Mouse (Mus musculus) heart, embryonic 15.5 days (tissue): ENCODE measurements around the gene Ehd3. TPM values are rescaled to one million over a fixed set of nuclear protein-coding genes. Genes with fewer than 3 reads are reported as not detected.
"Not testable (repeated sequence)": the region's sequence is repeated elsewhere in the genome, so short reads cannot be mapped to it uniquely, and the experiment has no call there.

Experiments used
- ATAC-seq: fragments of 200-750 bp; cut with Nextera tagmentation; replicated peaks from 2 replicates; pipeline ENCODE4 v1.8.0; 2017; ENCODE audit warnings: low read depth, moderate TSS enrichment; ENCODE audit not compliant: insufficient number of reproducible peaks, insufficient read depth, low FRiP score
- H3K27ac ChIP-seq: fragments of 300-500 bp; sonication (generic); 2 replicates; pipeline ENCODE4 v1.5.1; 2015; ENCODE audit warnings: mild to moderate bottlenecking, inconsistent platforms
- H3K27me3 ChIP-seq: fragments of 300-500 bp; sonication (generic); 2 replicates; pipeline ENCODE4 v1.6.1; 2015; ENCODE audit warnings: inconsistent platforms
- H3K36me3 ChIP-seq: fragments of 300-500 bp; sonication (generic); 2 replicates; pipeline ENCODE4 v1.6.1; 2015; ENCODE audit warnings: mild to moderate bottlenecking, inconsistent platforms
- H3K4me1 ChIP-seq: fragments of 300-500 bp; sonication (generic); replicated peaks from 2 replicates; pipeline ENCODE4 v1.6.1; 2015; ENCODE audit warnings: inconsistent platforms
- H3K4me2 ChIP-seq: fragments of 300-500 bp; sonication (generic); 2 replicates; pipeline ENCODE4 v1.6.1; 2015; ENCODE audit warnings: inconsistent platforms, mild to moderate bottlenecking, moderate library complexity
- H3K4me3 ChIP-seq: fragments of 300-500 bp; sonication (generic); 2 replicates; pipeline ENCODE4 v1.5.1; 2015; ENCODE audit warnings: mild to moderate bottlenecking, inconsistent platforms
- H3K9ac ChIP-seq: fragments of 300-500 bp; sonication (generic); 2 replicates; pipeline ENCODE4 v1.6.1; 2015; ENCODE audit warnings: mild to moderate bottlenecking, inconsistent platforms
- H3K9me3 ChIP-seq: fragments of 300-500 bp; sonication (generic); replicated peaks from 2 replicates; pipeline ENCODE4 v1.6.1; 2016; ENCODE audit warnings: inconsistent platforms
- WGBS: fragments of 180-500 bp; shearing (Covaris S2); methylation state at CpG from one replicate; pipeline ENCODE4 v1.1.7; 2015; ENCODE audit warnings: mixed read lengths; 5-methylcytosine and 5-hydroxymethylcytosine counted together
- polyA plus RNA-seq: library from polyadenylated mRNA; unstranded; fragments of >200 nt; fragmentation: Nextera tagmentation; extraction: Ambion mirVana; gene quantifications from 2 replicates; pipeline ENCODE4 v1.2.1, GENCODE M21; 2015

Ehd3 gene
- polyA plus RNA-seq, 1 experiment from 2014 or later = 2.6 TPM

DNA sequence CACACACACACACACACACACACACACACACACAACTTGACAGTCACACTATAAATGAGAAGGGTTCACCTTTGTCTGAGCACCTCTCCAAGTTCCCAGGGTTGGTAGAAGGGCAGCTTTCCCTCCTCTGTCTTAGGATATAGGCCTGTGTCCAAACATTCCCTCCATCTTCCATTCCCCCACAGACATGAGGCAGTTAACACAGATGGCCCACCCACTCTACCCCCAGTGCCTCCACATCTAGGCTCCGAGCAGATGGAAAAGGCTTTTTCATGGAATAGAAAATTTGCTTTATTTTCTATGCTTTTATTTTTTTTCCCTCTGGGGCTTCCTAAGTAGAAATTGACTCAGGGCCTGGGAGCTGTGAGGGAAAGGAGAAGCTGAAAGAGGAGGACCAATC is 26.6 kb downstream of the Ehd3 start:
- Histone ChIP-seq H3K4me1 (no peaks in the 10 kb centered on the region), H3K9ac (no peak overlapping the region), H3K4me2 (no peak overlapping the region), H3K27ac (no peak overlapping the region), H3K36me3 (no peaks in the 10 kb centered on the region), H3K9me3 (no peaks in the 10 kb centered on the region), H3K4me3 (no peak overlapping the region), H3K27me3 (no peaks in the 10 kb centered on the region)
- WGBS = 86% methylated on average over 1 of the region's 1 CpGs
- no peak for ATAC-seq

DNA sequence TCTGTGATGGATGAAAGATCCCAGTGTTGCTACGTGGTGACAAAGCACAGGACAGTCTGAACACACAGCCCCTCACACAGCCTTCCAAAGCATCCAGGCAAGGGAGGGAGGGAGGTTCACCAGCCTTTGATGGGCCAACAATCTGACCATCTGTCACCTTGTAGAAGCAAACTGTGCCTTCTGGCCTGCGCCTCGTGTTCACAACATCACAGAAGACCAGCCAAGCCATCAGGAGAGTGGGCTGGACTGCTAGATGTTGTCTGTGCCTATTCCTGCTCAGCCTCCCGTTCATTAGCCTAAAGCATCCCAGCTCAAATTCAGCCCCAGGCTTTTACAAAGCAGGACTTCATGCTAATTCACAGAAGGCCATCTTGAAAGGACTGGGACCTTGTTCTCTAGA is 27.5 kb downstream of the Ehd3 start:
- no peaks in the 10 kb centered on the region for H3K27me3 ChIP-seq
- 65% methylated on average over 4 of the region's 4 CpGs for WGBS
- H3K4me1 ChIP-seq = no peaks in the 10 kb centered on the region
- no peak overlapping the region for H3K4me3 ChIP-seq
- no peak overlapping the region for H3K4me2 ChIP-seq
- no peak overlapping the region for H3K27ac ChIP-seq
- no peak for ATAC-seq
- H3K36me3 ChIP-seq = no peaks in the 10 kb centered on the region
- H3K9ac ChIP-seq = no peak overlapping the region
- H3K9me3 ChIP-seq = no peaks in the 10 kb centered on the region

DNA sequence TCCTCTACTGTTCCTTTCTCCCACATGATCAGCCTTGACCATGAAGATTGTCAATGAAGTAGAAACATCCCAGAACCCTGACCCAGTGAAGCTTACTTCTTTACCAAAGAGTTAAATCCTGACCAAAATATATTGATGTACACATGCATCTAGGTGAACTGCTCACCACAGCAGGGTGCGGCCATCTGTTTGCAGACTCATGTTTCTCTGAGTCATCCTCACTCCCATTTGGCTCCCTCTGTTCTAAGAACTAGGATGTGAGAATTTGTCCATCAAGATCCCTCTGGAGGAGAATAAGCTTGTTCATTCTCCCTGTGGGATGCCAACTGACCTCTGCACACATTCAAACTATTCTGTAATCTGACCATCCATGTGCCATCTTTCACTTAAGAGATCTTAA is 29.0 kb downstream of the Ehd3 start:
- no peak for ATAC-seq
- Histone ChIP-seq H3K36me3 (no peaks in the 10 kb centered on the region), H3K4me1 (no peaks in the 10 kb centered on the region), H3K9me3 (no peaks in the 10 kb centered on the region), H3K9ac (no peak overlapping the region), H3K4me2 (no peak overlapping the region), H3K27ac (no peak overlapping the region), H3K4me3 (no peak overlapping the region), H3K27me3 (no peaks in the 10 kb centered on the region)
- WGBS = 83% methylated on average over 1 of the region's 1 CpGs

DNA sequence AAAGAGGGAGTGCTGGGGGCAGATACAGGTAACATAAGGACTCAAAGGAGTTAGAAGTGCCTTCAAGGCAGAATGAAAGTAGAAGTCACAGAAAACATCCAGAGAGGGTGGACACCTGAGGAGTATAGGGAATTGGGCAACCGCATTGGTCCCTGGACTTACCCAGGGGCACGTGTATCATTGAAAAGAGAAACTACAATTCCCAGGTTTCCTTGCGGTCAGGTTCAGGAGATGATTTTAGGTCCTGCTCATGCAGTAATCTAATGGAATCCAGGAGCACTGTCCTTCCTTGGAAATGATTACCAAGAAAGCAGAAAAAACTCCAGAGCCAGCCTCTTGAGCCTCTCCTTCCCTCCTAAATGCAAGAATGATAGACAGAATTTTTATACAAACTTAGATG is 29.5 kb downstream of the Ehd3 start:
- no peak overlapping the region for H3K27ac ChIP-seq
- no peak overlapping the region for H3K4me3 ChIP-seq
- 84% methylated on average over 3 of the region's 3 CpGs for WGBS
- no peaks in the 10 kb centered on the region for H3K27me3 ChIP-seq
- no peaks in the 10 kb centered on the region for H3K9me3 ChIP-seq
- no peaks in the 10 kb centered on the region for H3K4me1 ChIP-seq
- ATAC-seq = no peak
- H3K36me3 ChIP-seq = no peaks in the 10 kb centered on the region
- no peak overlapping the region for H3K9ac ChIP-seq
- no peak overlapping the region for H3K4me2 ChIP-seq

DNA sequence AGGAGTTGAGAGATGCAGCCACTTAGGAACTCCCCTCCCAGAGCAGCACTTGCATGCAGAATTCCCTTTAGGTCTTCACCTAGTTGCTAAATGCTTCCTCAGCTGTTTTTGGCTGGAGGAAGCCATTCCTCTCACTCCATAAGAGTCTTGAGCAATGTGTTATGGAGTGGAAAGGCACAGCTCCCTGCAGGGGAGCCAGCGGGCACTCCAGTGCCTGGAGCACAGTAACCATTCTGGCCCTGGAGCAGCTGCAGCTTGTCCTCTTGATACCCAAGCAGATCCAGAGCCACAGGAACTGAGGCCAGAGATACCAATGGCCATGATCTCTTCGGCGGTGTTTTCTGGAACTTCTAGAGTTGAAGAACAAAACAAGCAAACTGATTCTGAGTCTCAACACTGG is 32.7 kb downstream of the Ehd3 start:
- Histone ChIP-seq H3K4me2 (no peak overlapping the region), H3K36me3 (no peaks in the 10 kb centered on the region), H3K4me3 (no peak overlapping the region), H3K9me3 (no peaks in the 10 kb centered on the region), H3K27me3 (no peaks in the 10 kb centered on the region), H3K9ac (no peak overlapping the region), H3K27ac (no peak overlapping the region), H3K4me1 (peaks cover 8% of the 10 kb centered on the region)
- ATAC-seq = no peak
- WGBS = 89% methylated on average over 3 of the region's 3 CpGs

DNA sequence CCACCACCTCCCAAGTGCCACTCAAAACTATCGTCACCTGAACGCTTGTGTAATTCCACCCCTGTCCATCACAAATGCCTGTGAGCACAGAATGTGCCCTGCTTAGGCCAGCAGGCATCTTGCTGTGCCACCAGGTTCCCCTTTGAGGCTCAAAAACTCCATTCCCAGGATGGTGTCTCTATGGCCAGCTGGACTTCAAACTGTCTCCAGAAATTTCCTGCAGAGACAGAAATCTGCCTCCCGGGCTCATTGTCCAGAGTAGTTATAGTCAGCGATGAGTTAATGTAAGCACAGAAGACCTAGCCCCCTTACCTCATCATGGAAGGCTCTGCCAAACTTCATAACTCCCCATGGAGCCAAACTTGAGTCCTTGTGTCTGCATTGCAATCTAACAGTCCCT is 33.3 kb downstream of the Ehd3 start:
- Histone ChIP-seq H3K36me3 (no peaks in the 10 kb centered on the region), H3K4me3 (no peak overlapping the region), H3K4me1 (peaks cover 8% of the 10 kb centered on the region), H3K9me3 (no peaks in the 10 kb centered on the region), H3K4me2 (no peak overlapping the region), H3K9ac (no peak overlapping the region), H3K27me3 (no peaks in the 10 kb centered on the region), H3K27ac (no peak overlapping the region)
- 75% methylated on average over 4 of the region's 4 CpGs for WGBS
- ATAC-seq = no peak

DNA sequence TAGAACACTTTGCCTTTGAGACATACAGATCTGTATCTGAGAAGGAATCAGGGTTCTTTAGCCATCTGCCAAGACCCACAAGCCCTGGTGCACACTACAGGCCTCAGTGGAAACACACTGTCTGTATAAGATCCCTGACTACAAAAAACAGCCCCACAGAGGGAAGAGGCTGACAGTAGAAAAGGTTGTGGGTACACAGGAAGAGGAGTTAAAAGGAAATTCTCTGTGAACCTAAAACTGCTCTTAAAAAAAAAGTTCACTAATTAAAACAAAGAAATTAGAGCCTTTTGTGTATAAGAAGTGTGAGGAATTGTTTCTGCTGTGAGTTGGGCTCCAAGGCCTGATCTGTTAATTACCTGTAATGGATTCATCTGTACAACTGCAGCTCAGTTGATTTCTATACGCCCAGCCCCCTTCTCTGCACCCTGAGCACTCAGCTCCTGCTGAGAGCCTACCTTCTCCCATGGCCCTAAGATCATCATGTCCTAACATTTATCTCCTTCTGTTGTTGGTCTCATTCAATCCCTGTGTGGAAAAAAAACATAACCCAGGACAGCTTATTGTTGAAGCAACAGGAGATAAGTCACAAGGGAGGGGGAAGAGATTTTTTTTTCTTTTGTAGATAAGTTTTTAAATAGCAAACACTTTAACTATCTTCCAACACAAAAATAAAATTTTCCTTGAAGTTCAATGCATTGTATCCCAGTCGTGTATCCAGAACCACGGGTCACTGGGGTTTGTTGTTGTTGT is 35.3 kb downstream of the Ehd3 start:
- H3K4me3 ChIP-seq = no peak overlapping the region
- no peak overlapping the region for H3K9ac ChIP-seq
- ATAC-seq = no peak
- 38% methylated on average over 3 of the region's 3 CpGs for WGBS
- H3K27me3 ChIP-seq = no peaks in the 10 kb centered on the region
- H3K36me3 ChIP-seq = no peaks in the 10 kb centered on the region
- no peak overlapping the region for H3K4me2 ChIP-seq
- peak overlapping the region; percentile 31; the same call in 1 of the 2 replicates for H3K27ac ChIP-seq
- peaks cover 8% of the 10 kb centered on the region for H3K4me1 ChIP-seq
- no peaks in the 10 kb centered on the region for H3K9me3 ChIP-seq

DNA sequence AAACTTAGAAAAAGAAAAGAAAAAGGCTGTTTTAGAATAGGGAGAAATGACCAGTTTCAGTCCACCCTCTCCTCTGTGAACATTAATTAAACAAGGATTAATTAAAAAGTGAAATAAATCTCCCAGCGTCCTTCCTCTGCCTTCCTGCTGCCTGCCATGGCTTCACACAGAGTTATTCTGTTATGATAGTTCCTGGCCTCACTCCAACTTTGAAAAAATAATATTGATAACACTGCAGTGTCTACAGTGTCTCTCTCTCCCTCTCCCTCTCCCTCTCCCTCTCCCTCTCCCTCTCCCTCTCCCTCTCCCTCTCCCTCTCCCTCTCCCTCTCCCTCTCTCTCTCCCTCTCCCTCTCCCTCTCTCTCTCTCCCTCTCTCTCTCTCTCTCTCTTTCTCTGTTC is 35.9 kb downstream of the Ehd3 start:
- H3K4me3 ChIP-seq, H3K9ac ChIP-seq, H3K4me1 ChIP-seq, ATAC-seq, H3K9me3 ChIP-seq, H3K27me3 ChIP-seq, H3K36me3 ChIP-seq, H3K4me2 ChIP-seq: not testable (repeated sequence)
- WGBS = 9% methylated on average over 1 of the region's 1 CpGs
- peak overlapping the region; percentile 31; the same call in 1 of the 2 replicates for H3K27ac ChIP-seq

DNA sequence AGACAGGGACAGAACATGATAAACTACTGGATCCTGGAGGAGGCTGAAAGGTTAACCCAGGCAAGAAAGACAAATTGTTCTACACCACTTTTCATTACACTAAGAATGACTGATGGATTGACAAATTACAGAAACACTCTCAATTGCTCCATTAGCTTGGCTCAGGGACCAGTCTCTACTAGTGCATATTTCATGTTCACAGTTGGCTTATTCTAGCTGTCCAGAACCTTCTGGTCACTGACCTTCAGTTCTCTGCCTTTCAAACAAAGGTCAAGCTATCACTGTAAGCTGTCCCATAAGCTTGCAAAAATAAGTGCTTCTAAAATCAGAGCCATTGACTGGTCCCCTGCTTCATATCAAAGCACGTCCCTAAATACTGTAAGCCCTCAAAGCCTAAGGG is 39.0 kb downstream of the Ehd3 start:
- 52% methylated on average over 1 of the region's 1 CpGs for WGBS
- no peak for ATAC-seq
- no peaks in the 10 kb centered on the region for H3K27me3 ChIP-seq

DNA sequence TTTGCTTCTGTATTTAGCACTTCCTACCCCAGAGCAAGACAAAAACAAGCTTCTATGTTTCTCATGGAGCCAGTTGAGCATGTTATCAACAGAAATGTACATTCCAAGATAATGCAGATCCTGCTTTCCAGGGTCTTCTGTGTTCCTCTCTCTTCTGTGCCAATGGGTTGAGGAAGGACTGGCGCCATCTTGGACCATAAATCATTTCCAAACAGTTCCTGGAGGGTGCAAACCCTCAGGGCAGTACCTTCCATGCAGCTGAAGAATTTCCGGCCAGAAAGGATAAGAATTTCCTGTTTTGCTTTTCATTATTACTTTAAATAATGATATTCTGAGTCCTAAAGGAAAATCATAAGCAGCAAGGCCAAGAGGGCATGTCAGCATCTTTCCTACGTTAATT is 41.7 kb downstream of the Ehd3 start:
- no peaks in the 10 kb centered on the region for H3K27me3 ChIP-seq
- no peak overlapping the region for H3K4me3 ChIP-seq
- no peak overlapping the region for H3K27ac ChIP-seq
- no peaks in the 10 kb centered on the region for H3K36me3 ChIP-seq
- ATAC-seq = no peak
- no peaks in the 10 kb centered on the region for H3K9me3 ChIP-seq
- H3K9ac ChIP-seq = no peak overlapping the region
- 61% methylated on average over 3 of the region's 3 CpGs for WGBS
- no peaks in the 10 kb centered on the region; the same call in 1 of the 2 replicates for H3K4me1 ChIP-seq
- no peak overlapping the region for H3K4me2 ChIP-seq

More for the DNA sequence above, 39.0 kb downstream of the Ehd3 start:
- H3K27ac ChIP-seq = no peak overlapping the region
- H3K9ac ChIP-seq = no peak overlapping the region
- no peak overlapping the region for H3K4me2 ChIP-seq
- no peak overlapping the region for H3K4me3 ChIP-seq
- H3K4me1 ChIP-seq = peaks cover 8% of the 10 kb centered on the region
- no peaks in the 10 kb centered on the region for H3K9me3 ChIP-seq
- H3K36me3 ChIP-seq = no peaks in the 10 kb centered on the region

DNA sequence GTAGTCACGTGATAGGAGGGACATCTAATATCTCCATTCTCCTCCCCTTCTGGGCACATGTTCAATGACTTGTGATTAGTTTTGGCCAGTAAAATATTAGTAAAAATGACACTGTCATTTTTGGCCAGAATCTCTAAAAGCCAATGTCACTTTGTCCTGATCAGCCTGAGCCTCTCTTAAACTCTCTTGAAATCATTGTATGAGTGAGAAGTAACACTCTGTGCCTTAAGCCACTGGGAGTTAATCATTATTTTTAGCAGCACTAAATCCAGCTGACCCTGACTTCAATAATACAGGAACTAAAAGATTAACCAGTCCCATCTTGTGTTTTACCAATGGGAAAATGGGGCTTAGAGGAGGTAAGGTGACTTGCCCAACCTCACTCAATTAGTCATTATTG is 43.5 kb downstream of the Ehd3 start:
- WGBS = 79% methylated on average over 1 of the region's 1 CpGs
- ATAC-seq = no peak
- no peak overlapping the region for H3K4me2 ChIP-seq
- H3K27ac ChIP-seq = no peak overlapping the region
- H3K4me3 ChIP-seq = no peak overlapping the region
- H3K9ac ChIP-seq = no peak overlapping the region
- no peaks in the 10 kb centered on the region for H3K27me3 ChIP-seq
- no peaks in the 10 kb centered on the region for H3K9me3 ChIP-seq
- H3K4me1 ChIP-seq = no peaks in the 10 kb centered on the region
- H3K36me3 ChIP-seq = no peaks in the 10 kb centered on the region

DNA sequence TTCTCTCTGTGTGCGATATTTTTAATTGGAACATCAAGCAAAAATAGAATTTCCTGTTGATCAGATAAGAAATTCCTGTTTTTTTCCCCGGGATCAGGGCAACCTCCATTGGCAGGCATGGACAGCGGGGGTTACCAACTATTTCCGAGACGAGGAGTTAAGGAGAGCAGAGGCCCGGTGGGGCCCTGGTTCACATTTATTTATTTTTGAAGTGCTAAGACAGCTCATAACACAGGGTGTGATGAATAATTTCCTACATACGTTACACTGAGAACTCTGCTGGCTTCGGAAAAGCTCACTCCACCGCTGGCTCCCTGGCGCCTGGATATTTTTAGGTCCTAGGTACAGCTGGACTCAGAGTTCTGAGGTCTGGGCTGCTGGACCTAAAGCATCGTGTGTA is 49.1 kb downstream of the Ehd3 start:
- WGBS = 51% methylated on average over 11 of the region's 11 CpGs
- H3K4me3 ChIP-seq = no peak overlapping the region
- no peaks in the 10 kb centered on the region for H3K36me3 ChIP-seq
- H3K4me2 ChIP-seq = no peak overlapping the region
- H3K9me3 ChIP-seq = no peaks in the 10 kb centered on the region; the same call in 1 of the 2 replicates
- ATAC-seq = 0 out of 2 replicates have a peak, but pooled peaks have one; percentile 7
- peaks cover 9% of the 10 kb centered on the region for H3K4me1 ChIP-seq
- H3K27ac ChIP-seq = no peak overlapping the region
- no peaks in the 10 kb centered on the region for H3K27me3 ChIP-seq
- H3K9ac ChIP-seq = no peak overlapping the region
